Mouse (Mus musculus) adrenal gland, adult (tissue): Measurements from ENCODE around the gene Tsga10.

Experiments
- DNase-seq, 2 experiments: peaks; one replicate each; pipeline ENCODE4 v3.0.0; 2022 to 2023; ENCODE audit warnings: low spot score in 1 of 2; ENCODE audit not compliant: inconsistent age in 2 of 2

Gene Tsga10

DNA sequence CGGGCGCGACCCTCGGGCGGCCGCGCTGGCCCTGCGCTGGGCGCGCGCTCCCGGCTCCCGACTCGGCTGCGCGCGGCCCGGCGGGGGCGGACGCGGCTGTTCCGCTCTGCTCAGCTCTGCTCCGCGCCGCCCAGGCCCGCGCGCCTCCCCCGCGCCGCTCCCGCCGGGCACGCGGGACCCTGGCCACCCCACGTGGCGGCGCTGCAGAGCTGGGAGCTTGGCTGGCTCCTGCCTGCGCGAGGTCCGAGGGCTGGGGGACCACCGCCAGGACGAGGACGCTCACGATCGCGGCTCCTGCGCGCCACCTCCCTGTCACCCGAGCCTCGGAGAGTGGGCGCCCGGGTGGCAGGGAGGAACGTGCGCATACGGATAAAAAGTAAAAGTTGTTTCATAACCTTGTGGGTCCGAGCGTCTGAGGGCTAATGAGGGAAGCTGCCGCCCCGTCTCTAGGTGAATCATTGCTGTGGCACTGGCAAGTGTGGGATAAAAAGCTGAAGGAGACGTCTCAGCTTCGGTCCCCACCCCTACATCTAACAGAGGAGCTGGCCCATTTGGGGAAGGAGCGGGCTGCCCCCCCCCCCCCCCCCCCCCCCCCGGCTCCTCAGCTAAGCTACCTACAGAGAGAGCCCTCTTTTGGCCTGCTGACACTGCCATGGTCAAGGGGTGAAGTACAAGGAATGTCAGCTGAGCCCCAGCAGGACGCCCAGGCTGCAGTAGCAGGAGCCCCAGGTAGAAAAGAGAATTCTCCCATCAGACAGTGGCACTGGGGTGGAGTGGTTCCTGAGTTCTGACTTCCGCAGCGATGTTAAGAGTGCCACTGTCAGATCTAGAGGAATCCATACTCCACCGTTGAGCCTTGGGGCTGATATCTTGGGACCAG is 146.2 kb downstream of the Tsga10 start, which contains the start of gene 2010300C02Rik:
2010300C02Rik (minus strand) TSS at position 325 of the 880 bp plus-strand sequence.
- DNase-seq = peak; percentile 64 to 80

DNA sequence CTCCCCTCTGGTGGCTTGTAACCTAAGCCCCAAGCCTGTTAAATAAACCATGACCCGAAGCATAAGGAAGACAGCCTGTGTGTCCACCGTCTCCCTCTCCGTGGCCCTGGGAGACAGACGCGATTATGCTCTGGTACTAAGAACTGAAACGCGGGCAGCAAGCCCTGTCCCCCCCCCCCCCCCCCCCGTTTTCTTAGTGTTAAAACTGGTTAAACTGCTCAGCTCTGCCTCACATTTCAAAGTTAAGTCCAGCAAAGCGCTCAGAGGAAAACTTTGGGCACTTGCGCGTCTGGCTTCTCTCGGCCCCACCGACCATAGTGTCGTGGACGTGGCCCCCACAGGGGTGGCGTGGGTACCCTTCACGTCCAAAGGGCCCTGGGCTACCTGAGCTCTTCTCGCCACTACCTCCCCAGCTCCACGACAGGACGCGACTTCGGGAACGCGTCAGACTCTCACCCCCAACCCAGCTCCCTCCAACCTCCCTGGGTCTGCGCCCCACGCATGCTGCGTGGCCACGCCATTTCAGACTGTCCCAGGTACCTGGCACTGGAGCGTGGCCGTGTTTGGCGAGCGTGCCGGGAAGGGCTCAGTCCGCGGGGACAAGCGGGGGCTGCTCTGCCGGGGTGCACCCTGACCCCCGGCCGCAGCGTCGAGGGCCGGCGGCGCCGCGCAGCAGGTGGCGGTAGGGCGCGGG is 147.1 kb downstream of the Tsga10 start:
- peak in 1 of 2 experiments; percentile 64 for DNase-seq

DNA sequence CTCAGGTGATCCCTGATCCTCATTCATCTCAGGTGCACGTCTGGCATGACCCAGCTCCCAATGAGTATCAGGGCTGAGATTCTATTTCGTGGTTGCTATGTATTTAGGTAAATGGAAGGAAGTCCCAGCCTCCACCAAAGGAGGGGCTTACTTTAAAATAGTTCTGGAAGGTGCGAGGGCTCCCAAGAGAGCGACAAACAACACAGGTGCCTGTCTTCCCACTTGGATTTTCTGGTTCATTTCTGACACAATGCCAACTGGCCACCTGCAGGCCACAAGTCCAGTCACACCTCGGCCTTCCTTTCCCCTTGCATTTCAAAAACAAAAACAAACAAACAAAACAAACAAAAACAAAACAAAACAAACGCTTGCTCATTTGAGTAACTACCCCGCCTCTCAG is 147.7 kb downstream of the Tsga10 start:
- no peak for DNase-seq

DNA sequence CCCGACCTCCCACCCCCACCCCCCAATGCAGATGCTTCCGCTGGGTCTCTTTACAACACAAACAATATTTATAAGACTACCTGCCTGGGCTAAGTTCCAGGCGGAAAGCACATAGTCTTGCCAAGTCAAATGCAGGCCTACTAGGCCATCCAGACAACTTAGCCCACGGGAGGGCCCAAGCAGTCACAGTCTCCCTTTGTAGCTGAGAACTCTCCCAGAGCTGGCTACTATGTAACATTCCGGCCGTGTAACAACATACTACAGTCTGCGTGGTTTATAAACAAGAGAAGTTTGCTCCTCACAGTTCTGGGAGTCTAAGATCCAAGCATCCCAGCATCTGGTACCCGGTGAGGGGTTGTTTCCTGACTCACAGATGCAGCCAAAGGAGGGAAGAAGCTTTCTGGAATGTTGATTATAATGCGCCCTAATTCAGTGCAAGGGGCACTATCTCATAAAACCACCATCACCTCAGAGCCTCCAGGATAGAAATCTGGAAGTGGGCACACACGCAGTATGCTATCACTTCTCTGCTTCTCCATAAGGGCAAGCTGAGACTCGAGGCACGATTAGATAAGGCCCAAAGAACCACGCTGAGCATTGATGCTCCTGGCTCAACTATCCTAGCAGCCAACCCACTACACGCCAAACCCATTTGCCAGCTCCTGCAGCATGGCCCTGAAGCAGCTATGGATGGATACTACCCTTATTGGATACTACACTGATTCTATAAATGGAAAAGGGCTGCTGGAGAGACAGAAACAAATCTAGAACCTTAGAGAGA is 148.6 kb downstream of the Tsga10 start:
- DNase-seq = no peak

DNA sequence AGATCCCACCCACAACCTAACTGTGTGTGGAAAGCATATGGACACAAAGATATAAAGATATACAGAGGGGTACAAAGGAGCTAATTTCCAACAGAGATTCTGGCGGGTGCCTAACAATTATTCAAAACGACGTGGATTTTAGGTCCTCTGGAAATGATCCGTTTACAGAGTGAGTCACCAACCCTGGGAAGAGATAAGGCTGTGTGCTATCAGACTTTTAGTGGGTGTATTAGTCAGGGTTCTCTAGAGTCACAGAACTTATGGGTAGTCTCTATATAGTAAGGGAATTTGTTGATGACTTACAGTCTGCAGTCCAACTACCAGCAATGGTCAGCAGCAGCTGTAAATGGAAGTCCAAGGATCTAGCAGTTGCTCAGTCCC is 153.9 kb downstream of the Tsga10 start:
- peak in 1 of 2 experiments; percentile 45 for DNase-seq

DNA sequence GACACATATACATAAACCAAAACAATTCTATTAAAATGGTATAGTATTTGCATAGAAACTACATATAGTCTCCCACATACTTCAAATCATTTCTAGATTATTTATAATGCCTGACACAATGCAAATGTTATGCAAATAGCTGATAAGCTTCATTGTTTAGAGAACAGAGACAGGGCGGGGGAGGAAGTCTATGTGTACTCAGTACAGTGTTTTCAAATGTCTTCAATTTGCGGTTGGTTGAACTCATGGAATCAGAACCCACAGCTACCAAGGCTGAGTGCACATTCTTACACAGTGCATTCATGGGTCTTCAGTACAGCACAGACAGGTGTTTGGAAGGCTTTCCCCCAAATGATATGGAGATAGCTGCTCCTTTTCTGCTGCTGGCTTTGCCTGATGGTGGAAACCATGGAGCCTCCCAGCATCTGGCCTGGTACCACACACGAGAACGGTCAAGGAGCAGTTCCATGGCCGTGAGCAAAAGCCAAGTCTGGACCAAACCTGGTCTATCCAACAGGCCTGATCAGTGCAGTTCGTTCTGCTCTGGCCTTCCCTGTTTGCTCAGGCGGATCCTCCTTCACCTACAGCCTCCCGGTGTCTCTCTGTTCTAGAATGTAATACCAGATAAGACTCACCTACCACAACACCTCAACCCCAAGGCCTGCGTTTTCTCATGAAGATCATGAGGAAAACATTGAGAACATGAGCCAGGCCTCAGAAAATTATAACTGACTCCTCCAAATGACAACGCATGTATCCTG is 154.5 kb downstream of the Tsga10 start:
- DNase-seq = no peak

DNA sequence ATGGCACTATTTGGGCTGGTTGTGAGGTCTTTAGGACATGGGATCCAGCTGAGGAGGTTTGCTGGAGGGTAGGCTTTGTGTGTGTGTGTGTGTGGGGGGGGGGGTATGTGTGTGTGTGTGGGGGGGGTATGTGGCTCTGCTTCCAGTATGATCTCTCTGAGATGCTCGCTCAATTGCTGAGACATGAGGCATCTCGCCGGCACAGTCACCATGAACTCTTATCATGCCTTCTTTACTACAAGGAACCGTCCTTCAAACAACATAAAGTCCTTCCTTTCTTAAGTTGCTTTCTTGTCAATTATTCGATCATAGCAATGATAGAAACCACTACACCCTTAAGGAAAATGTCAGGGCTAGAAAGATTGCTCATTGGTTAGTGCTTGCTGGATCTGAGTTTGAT is 155.1 kb downstream of the Tsga10 start:
- no peak for DNase-seq

DNA sequence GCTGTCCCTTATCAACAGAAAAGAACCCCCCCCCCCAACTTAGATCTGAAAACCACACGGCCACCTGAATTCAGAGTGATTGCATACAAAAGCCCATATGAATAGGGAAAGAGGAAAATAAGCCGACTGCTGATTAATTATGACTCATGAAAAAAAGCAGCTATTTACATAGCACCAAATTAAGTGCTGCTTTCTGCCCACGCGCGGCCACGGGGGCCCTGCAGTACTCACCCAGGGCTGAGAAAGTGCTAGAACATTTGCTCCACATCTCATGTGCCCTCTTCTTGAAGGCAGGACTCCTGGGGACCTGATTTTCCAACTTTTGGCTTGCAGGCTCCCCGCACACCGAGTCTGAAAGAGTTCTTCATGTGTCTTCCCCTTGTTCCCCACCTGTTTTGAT is 156.5 kb downstream of the Tsga10 start:
- no peak for DNase-seq

DNA sequence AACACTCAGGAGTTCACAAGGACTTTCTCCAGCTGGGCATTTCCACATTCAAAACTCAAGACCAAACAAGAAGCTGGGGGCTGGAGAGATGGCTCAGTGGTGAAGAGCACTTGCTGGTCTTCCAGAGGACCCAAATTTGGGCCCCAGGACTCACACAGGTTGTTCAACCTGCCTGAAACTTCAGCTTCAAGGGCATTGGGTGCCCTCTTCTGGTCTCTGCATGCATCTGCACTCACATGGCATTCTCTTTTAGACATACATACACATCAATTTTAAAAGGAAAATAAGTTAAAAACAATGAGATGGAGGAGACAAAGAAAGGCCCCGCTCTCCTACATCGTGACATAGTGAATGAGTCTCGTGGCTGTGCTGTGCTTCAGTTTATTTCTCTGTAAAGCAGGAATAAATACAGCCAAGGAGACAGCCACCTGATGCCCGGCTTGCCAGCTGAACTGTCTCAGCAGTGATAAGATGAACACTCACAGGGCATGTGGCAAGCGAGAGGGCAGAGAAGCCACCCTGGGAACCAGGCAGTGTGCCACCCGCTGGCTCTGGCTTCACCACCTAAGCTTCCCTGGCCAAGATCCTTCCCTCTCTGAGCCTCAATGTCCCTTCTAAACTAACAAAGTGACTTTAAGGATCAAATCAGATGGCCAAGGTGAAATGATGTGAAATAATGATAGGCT is 157.8 kb downstream of the Tsga10 start:
- peak in 1 of 2 experiments; percentile 18 for DNase-seq
